Mouse (Mus musculus) small intestine, adult 2 months (tissue): ENCODE data around the gene Slc22a23. TPM values are rescaled to one million over a fixed set of nuclear protein-coding genes. Genes with fewer than 3 reads are reported as not detected.

Experiments
- H3K27ac ChIP-seq: fragments of 200-500 bp; 2 replicates; pipeline ENCODE4 v1.5.1; 2012; ENCODE audit warnings: low read depth, low read length, control low read depth, inconsistent platforms; ENCODE audit not compliant: insufficient read depth
- H3K27me3 ChIP-seq: fragments of 200-500 bp; 2 replicates; pipeline ENCODE4 v1.6.1; 2012; ENCODE audit warnings: mild to moderate bottlenecking, moderate library complexity, low read length, inconsistent platforms; ENCODE audit not compliant: control insufficient read depth, insufficient read depth
- H3K36me3 ChIP-seq: fragments of 200-500 bp; 2 replicates; pipeline ENCODE4 v1.6.1; 2012; ENCODE audit warnings: mild to moderate bottlenecking, low read length, control low read depth, inconsistent platforms; ENCODE audit not compliant: control insufficient read depth, insufficient read depth
- H3K4me1 ChIP-seq: fragments of 200-500 bp; 2 replicates; pipeline ENCODE4 v1.6.1; 2012; ENCODE audit warnings: low read length, inconsistent platforms, mixed read lengths; ENCODE audit not compliant: control insufficient read depth, insufficient read depth, insufficient read length
- H3K4me3 ChIP-seq: fragments of 200-500 bp; 2 replicates; pipeline ENCODE4 v1.5.1; 2012; ENCODE audit warnings: low read depth, mild to moderate bottlenecking, control low read depth, inconsistent platforms, low read length, moderate library complexity
- CTCF ChIP-seq: fragments of 200-500 bp; IDR thresholded peaks from 2 replicates; pipeline ENCODE4 v1.5.1; 2012; ENCODE audit warnings: low read depth, mild to moderate bottlenecking, control low read depth, inconsistent platforms, low read length, moderate library complexity, mixed read lengths; ENCODE audit not compliant: insufficient replicate concordance, insufficient read length; ENCODE audit errors: extremely low read depth
- POLR2A ChIP-seq: fragments of 200-500 bp; IDR thresholded peaks from 2 replicates; pipeline ENCODE4 v1.6.1; 2012; ENCODE audit warnings: low read depth, mild to moderate bottlenecking, control low read depth, inconsistent platforms, low read length, moderate library complexity
- WGBS: fragments of 180-500 bp; shearing (Covaris S2); methylation state at CpG from one replicate; pipeline ENCODE4 v1.1.7; 2018; 5-methylcytosine and 5-hydroxymethylcytosine counted together
- polyA plus RNA-seq: library from polyadenylated mRNA; depleted of rRNA; stranded (reverse); fragments of >200 nt; gene quantifications from 2 replicates; pipeline ENCODE4 v1.2.3, GENCODE M21; 2012

The Slc22a23 gene
- polyA plus RNA-seq, 1 experiment, result 52.9 TPM

- Histone ChIP-seq H3K4me1 (no peaks in the 10 kb centered on the region), H3K36me3 (peaks cover 10% of the 10 kb centered on the region; the same call in 1 of the 2 replicates), H3K27ac (no peak overlapping the region), H3K4me3 (no peak overlapping the region), H3K27me3 (no peaks in the 10 kb centered on the region)
- WGBS, result 27% methylated on average over 3 of the region's 3 CpGs
- TF ChIP-seq POLR2A, result no peak
- TF ChIP-seq CTCF, result no peak
These were observed 125.3 kb downstream of the Slc22a23 start for GRCm38 (mm10) chr13:34219728-34220127.

- Histone ChIP-seq H3K4me3 (no peak overlapping the region), H3K27me3 (no peaks in the 10 kb centered on the region), H3K27ac (no peak overlapping the region), H3K4me1 (no peaks in the 10 kb centered on the region), H3K36me3 (peaks cover 10% of the 10 kb centered on the region; the same call in 1 of the 2 replicates)
- TF ChIP-seq POLR2A, result no peak
- no peak for TF ChIP-seq CTCF
- WGBS, result 89% methylated on average over 3 of the region's 3 CpGs
These were observed 126.2 kb downstream of the Slc22a23 start for GRCm38 (mm10) chr13:34218776-34219175.

- peaks cover 5% of the 10 kb centered on the region; the same call in 1 of the 2 replicates for H3K36me3 ChIP-seq
- H3K27me3 ChIP-seq, result no peaks in the 10 kb centered on the region
- WGBS, result 81% methylated on average over 3 of the region's 3 CpGs
- no peak overlapping the region for H3K27ac ChIP-seq
- no peak overlapping the region for H3K4me3 ChIP-seq
- peaks cover 7% of the 10 kb centered on the region; the same call in 1 of the 2 replicates for H3K4me1 ChIP-seq
- no peak for TF ChIP-seq POLR2A
- TF ChIP-seq CTCF, result no peak
These were observed 130.1 kb downstream of the Slc22a23 start for GRCm38 (mm10) chr13:34214855-34215254.

- H3K36me3 ChIP-seq, result no peaks in the 10 kb centered on the region
- peaks cover 10% of the 10 kb centered on the region; the same call in 1 of the 2 replicates for H3K4me1 ChIP-seq
- no peak overlapping the region for H3K4me3 ChIP-seq
- H3K27ac ChIP-seq, result peak overlapping the region; percentile 77
- WGBS, result 34% methylated on average over 10 of the region's 10 CpGs
- H3K27me3 ChIP-seq, result no peaks in the 10 kb centered on the region
- no peak for TF ChIP-seq CTCF
These were observed 132.2 kb downstream of the Slc22a23 start for GRCm38 (mm10) chr13:34212735-34213212.

GRCm38 (mm10) chr13:34211261-34211775 is 133.7 kb downstream of the Slc22a23 start:
- Histone ChIP-seq H3K27ac (no peak overlapping the region), H3K4me1 (peaks cover 10% of the 10 kb centered on the region; the same call in 1 of the 2 replicates), H3K36me3 (no peaks in the 10 kb centered on the region), H3K27me3 (no peaks in the 10 kb centered on the region), H3K4me3 (no peak overlapping the region)
- no peak for TF ChIP-seq CTCF
- TF ChIP-seq POLR2A, result no peak
- 67% methylated on average over 4 of the region's 4 CpGs for WGBS

- peaks cover 7% of the 10 kb centered on the region; the same call in 1 of the 2 replicates for H3K4me1 ChIP-seq
- no peak overlapping the region for H3K4me3 ChIP-seq
- H3K36me3 ChIP-seq, result no peaks in the 10 kb centered on the region
- 21% methylated on average over 6 of the region's 6 CpGs for WGBS
- TF ChIP-seq POLR2A (no peak), CTCF (no peak)
- peak overlapping the region; percentile 25; the same call in 1 of the 2 replicates for H3K27ac ChIP-seq
- H3K27me3 ChIP-seq, result no peaks in the 10 kb centered on the region
These were observed 137.1 kb downstream of the Slc22a23 start for GRCm38 (mm10) chr13:34207714-34208470.

- peaks cover 3% of the 10 kb centered on the region; the same call in 1 of the 2 replicates for H3K4me1 ChIP-seq
- no peak for TF ChIP-seq POLR2A
- no peak for TF ChIP-seq CTCF
- 82% methylated on average over 3 of the region's 3 CpGs for WGBS
- no peak overlapping the region for H3K27ac ChIP-seq
- peaks cover 12% of the 10 kb centered on the region; the same call in 1 of the 2 replicates for H3K36me3 ChIP-seq
- no peak overlapping the region for H3K4me3 ChIP-seq
- no peaks in the 10 kb centered on the region for H3K27me3 ChIP-seq
These were observed 139.8 kb downstream of the Slc22a23 start for GRCm38 (mm10) chr13:34205216-34205615.

- TF ChIP-seq POLR2A, result no peak
- no peak for TF ChIP-seq CTCF
- no peak overlapping the region for H3K27ac ChIP-seq
- WGBS, result 62% methylated on average over 1 of the region's 1 CpGs
These were observed 149.3 kb downstream of the Slc22a23 start for GRCm38 (mm10) chr13:34195676-34196075.

More at GRCm38 (mm10) chr13:34195676-34196075, 149.3 kb downstream of the Slc22a23 start:
- no peaks in the 10 kb centered on the region for H3K27me3 ChIP-seq
- H3K36me3 ChIP-seq, result peaks cover 21% of the 10 kb centered on the region
- H3K4me1 ChIP-seq, result peaks cover 8% of the 10 kb centered on the region; the same call in 1 of the 2 replicates
- H3K4me3 ChIP-seq, result no peak overlapping the region
